Mouse (Mus musculus) MEL (cell line): ENCODE measurements around the gene E2f2. TPM values are rescaled to one million over a fixed set of nuclear protein-coding genes. Genes with fewer than 3 reads are reported as not detected.

Experiments
- DNase-seq: peaks from one replicate; pipeline ENCODE4 v3.0.0; 2011; ENCODE audit warnings: low read depth, low spot score
- H3K27ac ChIP-seq: 2 replicates; pipeline ENCODE4 v1.5.1; 2012; ENCODE audit warnings: low read depth, mild to moderate bottlenecking, control low read depth, low read length, moderate library complexity; ENCODE audit not compliant: control insufficient read depth
- H3K27me3 ChIP-seq, 2 experiments: fragments of 150-350 bp in 1 of 2; sonication (generic) in 1 of 2; 2 replicates each; pipeline ENCODE4 v1.6.1; 2012; ENCODE audit warnings: low read length in 2 of 2, mild to moderate bottlenecking in 2 of 2, improper control_type of control experiment in 1 of 2, moderate library complexity in 1 of 2; ENCODE audit not compliant: insufficient read depth in 2 of 2, control insufficient read depth in 1 of 2
- H3K36me3 ChIP-seq, 2 experiments: 2 replicates each; pipeline ENCODE4 v1.6.1; 2012 to 2014; ENCODE audit warnings: low read length in 2 of 2, improper control_type of control experiment in 1 of 2, inconsistent platforms in 1 of 2, mild to moderate bottlenecking in 1 of 2; ENCODE audit not compliant: insufficient read depth in 2 of 2, control insufficient read depth in 1 of 2
- H3K4me1 ChIP-seq, 2 experiments: fragments of 150-350 bp in 1 of 2; sonication (generic) in 1 of 2; 2 replicates each; pipeline ENCODE4 v1.6.1; 2012; ENCODE audit warnings: low read length in 2 of 2, improper control_type of control experiment in 1 of 2, mild to moderate bottlenecking in 1 of 2; ENCODE audit not compliant: insufficient read depth in 2 of 2, control insufficient read depth in 1 of 2
- H3K4me3 ChIP-seq, 2 experiments: fragments of 150-350 bp in 1 of 2; sonication (generic) in 1 of 2; 2 replicates each; pipeline ENCODE4 v1.5.1; 2012; ENCODE audit warnings: low read depth in 2 of 2, low read length in 2 of 2, mild to moderate bottlenecking in 2 of 2, moderate library complexity in 2 of 2, control low read depth in 1 of 2, improper control_type of control experiment in 1 of 2; ENCODE audit not compliant: control insufficient read depth in 1 of 2, insufficient read depth in 1 of 2
- H3K79me2 ChIP-seq: 2 replicates; pipeline ENCODE4 v1.6.1; 2012; ENCODE audit warnings: mild to moderate bottlenecking, low read length, moderate library complexity; ENCODE audit not compliant: control insufficient read depth, poor library complexity, insufficient read depth
- H3K9ac ChIP-seq: 2 replicates; pipeline ENCODE4 v1.6.1; 2012; ENCODE audit warnings: low read depth, mild to moderate bottlenecking, control low read depth, low read length, moderate library complexity; ENCODE audit not compliant: control insufficient read depth, poor library complexity, severe bottlenecking
- H3K9me3 ChIP-seq: fragments of 150-350 bp; sonication (generic); replicated peaks from 2 replicates; pipeline ENCODE4 v1.6.1; 2012; ENCODE audit warnings: mild to moderate bottlenecking, low read length, improper control_type of control experiment, moderate library complexity; ENCODE audit not compliant: insufficient read depth
- BHLHE40 ChIP-seq: IDR thresholded peaks from 2 replicates; pipeline ENCODE4 v1.6.1; 2012; ENCODE audit warnings: low read depth, mild to moderate bottlenecking, inconsistent platforms, low read length, improper control_type of control experiment, borderline replicate concordance
- CTCF ChIP-seq, 3 experiments: IDR thresholded peaks in 2 of 3; conservative IDR thresholded peaks in 1 of 3; 2 replicates each; pipeline ENCODE4 v1.5.1; 2011 to 2012; ENCODE audit warnings: low read length in 3 of 3, low read depth in 2 of 3, mild to moderate bottlenecking in 2 of 3, improper control_type of control experiment in 1 of 3, inconsistent platforms in 1 of 3, mixed read lengths in 1 of 3, moderate library complexity in 1 of 3; ENCODE audit not compliant: control insufficient read depth in 1 of 3, insufficient read depth in 1 of 3, poor library complexity in 1 of 3, severe bottlenecking in 1 of 3
- E2F4 ChIP-seq: IDR thresholded peaks from 2 replicates; pipeline ENCODE4 v1.6.1; 2011; ENCODE audit warnings: low read depth, low read length, improper control_type of control experiment, borderline replicate concordance
- ETS1 ChIP-seq: IDR thresholded peaks from 2 replicates; pipeline ENCODE4 v1.6.1; 2012; ENCODE audit warnings: low read depth, mild to moderate bottlenecking, inconsistent platforms, low read length, improper control_type of control experiment, moderate library complexity
- GABPA ChIP-seq: IDR thresholded peaks from 2 replicates; pipeline ENCODE4 v1.6.1; 2012; ENCODE audit warnings: low read depth, mild to moderate bottlenecking, inconsistent platforms, low read length, improper control_type of control experiment, moderate library complexity
- GATA1 ChIP-seq: IDR thresholded peaks from 2 replicates; pipeline ENCODE4 v1.6.1; 2011; ENCODE audit warnings: low read depth, low read length, improper control_type of control experiment
- HCFC1 ChIP-seq: IDR thresholded peaks from 2 replicates; pipeline ENCODE4 v1.6.1; 2012; ENCODE audit warnings: low read depth, mild to moderate bottlenecking, inconsistent platforms, low read length, improper control_type of control experiment, moderate library complexity
- JUND ChIP-seq: IDR thresholded peaks from 2 replicates; pipeline ENCODE4 v1.6.1; 2011; ENCODE audit warnings: low read depth, mild to moderate bottlenecking, improper control_type of control experiment, low read length
- KAT2A ChIP-seq: conservative IDR thresholded peaks from 2 replicates; pipeline ENCODE4 v1.6.1; 2012; ENCODE audit warnings: low read depth, low read length, improper control_type of control experiment, inconsistent platforms
- MAFK ChIP-seq: IDR thresholded peaks from 2 replicates; pipeline ENCODE4 v1.6.1; 2011; ENCODE audit warnings: low read depth, mild to moderate bottlenecking, low read length, improper control_type of control experiment, borderline replicate concordance
- MAZ ChIP-seq: IDR thresholded peaks from 2 replicates; pipeline ENCODE4 v1.6.1; 2012; ENCODE audit warnings: low read depth, mild to moderate bottlenecking, inconsistent platforms, low read length, improper control_type of control experiment
- MEF2A ChIP-seq: IDR thresholded peaks from 2 replicates; pipeline ENCODE4 v1.6.1; 2014; ENCODE audit warnings: low read depth, mild to moderate bottlenecking, inconsistent platforms, low read length, improper control_type of control experiment; ENCODE audit not compliant: poor library complexity, insufficient replicate concordance, severe bottlenecking; ENCODE audit errors: extremely low read depth
- MXI1 ChIP-seq: IDR thresholded peaks from 2 replicates; pipeline ENCODE4 v1.6.1; 2011; ENCODE audit warnings: mild to moderate bottlenecking, low read depth, low read length, improper control_type of control experiment
- MYB ChIP-seq: IDR thresholded peaks from 2 replicates; pipeline ENCODE4 v1.6.1; 2011; ENCODE audit warnings: mild to moderate bottlenecking, low read depth, low read length, improper control_type of control experiment
- NELFE ChIP-seq: IDR thresholded peaks from 2 replicates; pipeline ENCODE4 v1.6.1; 2011; ENCODE audit warnings: low read depth, low read length, improper control_type of control experiment
- POLR2A ChIP-seq, 2 experiments: IDR thresholded peaks; 2 replicates each; pipeline ENCODE4 v1.6.1; 2011 to 2012; ENCODE audit warnings: low read length in 2 of 2, mild to moderate bottlenecking in 2 of 2, control low read depth in 1 of 2, improper control_type of control experiment in 1 of 2, low read depth in 1 of 2, moderate library complexity in 1 of 2; ENCODE audit not compliant: control insufficient read depth in 1 of 2, insufficient read depth in 1 of 2, poor library complexity in 1 of 2
- RCOR1 ChIP-seq: IDR thresholded peaks from 2 replicates; pipeline ENCODE4 v1.6.1; 2012; ENCODE audit warnings: low read depth, mild to moderate bottlenecking, inconsistent platforms, low read length, improper control_type of control experiment
- SMC3 ChIP-seq: IDR thresholded peaks from 2 replicates; pipeline ENCODE4 v1.6.1; 2011; ENCODE audit warnings: low read depth, low read length, improper control_type of control experiment
- TCF12 ChIP-seq: IDR thresholded peaks from 2 replicates; pipeline ENCODE4 v1.6.1; 2014; ENCODE audit warnings: low read depth, mild to moderate bottlenecking, inconsistent platforms, low read length, improper control_type of control experiment, moderate library complexity
- UBTF ChIP-seq: IDR thresholded peaks from 2 replicates; pipeline ENCODE4 v1.6.1; 2012; ENCODE audit warnings: low read depth, mild to moderate bottlenecking, inconsistent platforms, low read length, improper control_type of control experiment, moderate library complexity, borderline replicate concordance; ENCODE audit not compliant: insufficient read depth
- ZMIZ1 ChIP-seq: IDR thresholded peaks from 2 replicates; pipeline ENCODE4 v1.6.1; 2012; ENCODE audit warnings: low read depth, mild to moderate bottlenecking, inconsistent platforms, low read length, improper control_type of control experiment, moderate library complexity
- ZNF384 ChIP-seq: IDR thresholded peaks from 2 replicates; pipeline ENCODE4 v1.6.1; 2012; ENCODE audit warnings: low read depth, mild to moderate bottlenecking, inconsistent platforms, low read length, improper control_type of control experiment
- polyA plus RNA-seq, 2 experiments: library from polyadenylated mRNA; stranded (reverse) in 1 of 2; unstranded in 1 of 2; fragments of >175 nt in 1 of 2; fragments of >200 nt in 1 of 2; gene quantifications; 2 replicates each; pipeline versions ENCODE4 v1.2.1 to v1.2.4; 2012; ENCODE audit warnings: low replicate concordance in 2 of 2, low read depth in 1 of 2; ENCODE audit not compliant: insufficient read length in 2 of 2, insufficient read depth in 1 of 2, missing spikeins in 1 of 2
- total RNA-seq: library from RNA; depleted of rRNA; stranded (reverse); fragments of 300-350 nt; gene quantifications from 2 replicates; pipeline ENCODE4 v1.2.3, GENCODE M21; 2012

The E2f2 gene
- total and polyA plus RNA-seq, 3 experiments: 11.2 to 25.4 TPM; not detected in 1

DNA sequence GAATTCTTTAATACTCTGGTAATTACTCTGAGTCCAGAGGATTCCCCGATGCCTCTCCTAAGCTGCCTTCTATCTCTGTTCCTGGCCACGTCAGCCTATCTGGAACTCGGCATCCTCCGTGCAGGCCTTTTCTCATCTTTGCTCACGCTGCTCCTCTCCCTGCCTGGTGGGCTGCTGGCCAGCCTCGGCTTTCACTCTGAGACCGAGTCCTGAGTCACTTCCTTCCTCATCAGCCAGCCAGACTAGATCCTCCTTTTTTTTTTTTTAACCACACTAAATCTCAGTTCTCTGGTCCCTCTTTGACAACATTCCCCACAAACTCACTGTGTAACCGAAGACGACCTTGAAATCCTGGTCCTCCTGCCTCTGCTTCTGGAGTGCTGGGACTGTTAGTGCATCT, 13.2 kb downstream of the E2f2 start:
- H3K4me1 ChIP-seq: peaks cover 0 to 10% of the 10 kb centered on the region in 2 experiments; a peak in 2 of 4 replicates
- no peak overlapping the region for H3K4me3 ChIP-seq
- no peak overlapping the region for H3K9ac ChIP-seq
- H3K79me2 ChIP-seq: no peaks in the 10 kb centered on the region
- no peak for DNase-seq
- H3K36me3 ChIP-seq: peaks cover 0 to 9% of the 10 kb centered on the region in 2 experiments
- no peaks in the 10 kb centered on the region for H3K27me3 ChIP-seq
- TF ChIP-seq MEF2A (no peak), KAT2A (no peak), MAFK (no peak), ETS1 (no peak), HCFC1 (no peak), CTCF (IDR thresholded peaks at IDR 0.05 in 2 of 3, conservative IDR thresholded peaks at IDR 0.05 in 1 of 3; ENCODE audit: control insufficient read depth in 1 of 3, insufficient read depth in 1 of 3, low read depth in 2 of 3, low read length in 3 of 3, poor library complexity in 1 of 3, severe bottlenecking in 1 of 3) (no peak), ZMIZ1 (no peak), TCF12 (no peak), GABPA (no peak), ZNF384 (peak; percentile 59), RCOR1 (peak; percentile 38; the same call in 1 of the 2 replicates), MAZ (no peak), GATA1 (no peak), POLR2A (IDR thresholded peaks at IDR 0.05; ENCODE audit: control insufficient read depth in 1 of 2, insufficient read depth in 1 of 2, low read depth in 1 of 2, low read length in 2 of 2, poor library complexity in 1 of 2) (no peak), UBTF (no peak), BHLHE40 (no peak), MYB (no peak), JUND (no peak)
- no peaks in the 10 kb centered on the region for H3K9me3 ChIP-seq
- no peak overlapping the region for H3K27ac ChIP-seq

DNA sequence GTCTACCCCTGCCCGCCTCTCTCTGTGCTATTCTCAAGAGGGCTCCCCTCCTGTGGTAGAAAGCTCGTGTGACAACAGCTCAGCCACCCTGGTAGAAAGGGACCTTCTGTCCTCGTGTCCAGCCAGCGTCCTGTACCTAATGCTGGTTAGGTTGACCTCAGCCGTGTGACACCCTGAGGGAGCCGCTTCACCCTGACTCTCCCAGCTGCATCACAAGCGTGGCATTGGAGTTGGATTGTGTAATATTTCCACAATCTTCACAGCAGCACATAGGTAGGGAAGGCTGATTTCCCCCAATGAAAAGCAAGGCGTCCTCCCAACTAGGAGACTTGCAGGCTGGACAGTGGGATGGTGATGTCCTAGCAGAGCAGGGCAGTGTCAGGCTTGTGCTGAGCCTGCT, 14.1 kb downstream of the E2f2 start:
- DNase-seq: no peak
- no peaks in the 10 kb centered on the region for H3K79me2 ChIP-seq
- H3K9me3 ChIP-seq: no peaks in the 10 kb centered on the region
- no peak for TF ChIP-seq MXI1
- no peak for TF ChIP-seq SMC3
- no peak for TF ChIP-seq POLR2A (IDR thresholded peaks at IDR 0.05; ENCODE audit: control insufficient read depth in 1 of 2, insufficient read depth in 1 of 2, low read depth in 1 of 2, low read length in 2 of 2, poor library complexity in 1 of 2)
- no peak for TF ChIP-seq E2F4
- no peak for TF ChIP-seq UBTF
- TF ChIP-seq GABPA: no peak
- TF ChIP-seq NELFE: no peak
- H3K4me1 ChIP-seq: peaks cover 0 to 7% of the 10 kb centered on the region in 2 experiments; a peak in 2 of 4 replicates
- no peaks in the 10 kb centered on the region for H3K27me3 ChIP-seq
- no peak overlapping the region for H3K27ac ChIP-seq
- no peak overlapping the region for H3K9ac ChIP-seq
- H3K4me3 ChIP-seq: no peak overlapping the region
- H3K36me3 ChIP-seq: peaks cover 0 to 9% of the 10 kb centered on the region in 2 experiments
